Mouse (Mus musculus) midbrain, embryonic 11.5 days (tissue): ENCODE data around the gene Marf1. TPM values are rescaled to one million over a fixed set of nuclear protein-coding genes. Genes with fewer than 3 reads are reported as not detected.
"Not testable (repeated sequence)": the region's sequence is repeated elsewhere in the genome, so short reads cannot be mapped to it uniquely, and the experiment has no call there.

ENCODE experiments used
- ATAC-seq: fragments of 200-750 bp; cut with Nextera tagmentation; 2 replicates; pipeline ENCODE4 v1.8.0; 2017; ENCODE audit warnings: moderate TSS enrichment, moderate library complexity; ENCODE audit not compliant: low FRiP score
- DNase-seq: peaks from one replicate; pipeline ENCODE4 v3.0.0; 2015; ENCODE audit warnings: low spot score; ENCODE audit errors: missing footprints
- H3K27ac ChIP-seq: fragments of 300-500 bp; sonication (generic); 2 replicates; pipeline ENCODE4 v1.5.1; 2014; ENCODE audit warnings: low read depth, low read length
- H3K27me3 ChIP-seq: fragments of 300-500 bp; sonication (generic); 2 replicates; pipeline ENCODE4 v1.6.1; 2014; ENCODE audit warnings: mild to moderate bottlenecking, low read length, moderate library complexity, mixed read lengths; ENCODE audit not compliant: control insufficient read depth, insufficient read depth
- H3K36me3 ChIP-seq: fragments of 300-500 bp; sonication (generic); 2 replicates; pipeline ENCODE4 v1.6.1; 2014; ENCODE audit warnings: mild to moderate bottlenecking, low read length, moderate library complexity, mixed read lengths; ENCODE audit not compliant: control insufficient read depth, insufficient read depth
- H3K4me1 ChIP-seq: fragments of 300-500 bp; sonication (generic); 2 replicates; pipeline ENCODE4 v1.6.1; 2014; ENCODE audit warnings: low read length; ENCODE audit not compliant: control insufficient read depth, insufficient read depth
- H3K4me2 ChIP-seq: fragments of 300-500 bp; sonication (generic); 2 replicates; pipeline ENCODE4 v1.6.1; 2014; ENCODE audit warnings: mild to moderate bottlenecking, moderate library complexity
- H3K4me3 ChIP-seq: fragments of 300-500 bp; sonication (generic); 2 replicates; pipeline ENCODE4 v1.5.1; 2014; ENCODE audit warnings: low read depth, low read length
- H3K9ac ChIP-seq: fragments of 300-500 bp; sonication (generic); 2 replicates; pipeline ENCODE4 v1.6.1; 2014; ENCODE audit warnings: low read length
- H3K9me3 ChIP-seq: fragments of 300-500 bp; sonication (generic); 2 replicates; pipeline ENCODE4 v1.6.1; 2016; ENCODE audit warnings: low read length; ENCODE audit not compliant: control insufficient read depth
- WGBS: fragments of 180-500 bp; shearing (Covaris S2); extraction: QIAGEN DNeasy Blood & Tissue Kit; methylation state at CpG from one replicate; pipeline ENCODE4 v1.1.7; 2014; 5-methylcytosine and 5-hydroxymethylcytosine counted together
- polyA plus RNA-seq: library from polyadenylated mRNA; unstranded; fragments of >200 nt; fragmentation: Nextera tagmentation; extraction: Ambion mirVana; gene quantifications from 2 replicates; pipeline ENCODE4 v1.2.1, GENCODE M21; 2014

The Marf1 gene
- polyA plus RNA-seq, 1 experiment from 2014 or later: 17.4 TPM

DNA sequence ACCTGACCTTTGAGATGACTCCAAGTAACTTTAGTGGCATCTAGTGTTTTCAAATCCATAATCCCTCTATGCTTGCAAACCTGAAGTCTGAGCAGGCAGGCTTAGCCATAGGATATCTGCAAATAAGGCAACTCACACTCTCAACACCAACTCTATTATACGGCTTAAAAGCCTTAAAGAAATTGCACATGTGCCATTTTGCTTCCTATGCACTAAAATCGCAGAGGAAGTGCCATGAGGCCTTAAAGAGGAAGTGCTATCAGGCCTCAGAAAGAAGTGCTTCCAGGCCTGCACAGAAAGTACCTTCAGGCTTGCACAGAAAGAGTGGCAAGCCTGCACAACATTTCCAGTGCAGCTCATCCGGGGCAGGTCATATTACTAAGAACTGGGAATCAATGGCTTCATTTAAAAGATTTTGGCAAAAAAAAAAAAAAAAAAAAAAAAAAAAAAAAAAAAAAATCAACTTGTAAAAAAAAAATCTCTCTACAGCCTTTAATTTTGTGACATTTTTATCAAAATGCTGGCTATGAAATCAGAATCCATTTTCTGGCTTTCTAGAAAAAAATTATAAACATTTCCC is 53.4 kb downstream of the Marf1 start:
- H3K27me3 ChIP-seq: no peaks in the 10 kb centered on the region
- no peaks in the 10 kb centered on the region for H3K4me1 ChIP-seq
- no peak for ATAC-seq
- no peak overlapping the region for H3K4me3 ChIP-seq
- 84% methylated on average over 3 of the region's 3 CpGs for WGBS
- H3K4me2 ChIP-seq: no peak overlapping the region
- DNase-seq: peak; percentile 72
- H3K9me3 ChIP-seq: no peaks in the 10 kb centered on the region
- H3K36me3 ChIP-seq: peaks cover 12% of the 10 kb centered on the region
- no peak overlapping the region for H3K27ac ChIP-seq
- no peak overlapping the region for H3K9ac ChIP-seq

- no peak for DNase-seq
- 89% methylated on average over 6 of the region's 6 CpGs for WGBS
- no peak for ATAC-seq
- peaks cover 7% of the 10 kb centered on the region for H3K36me3 ChIP-seq
- no peak overlapping the region for H3K4me3 ChIP-seq
- H3K27ac ChIP-seq: no peak overlapping the region
- H3K9ac ChIP-seq: no peak overlapping the region
- H3K4me2 ChIP-seq: no peak overlapping the region
- no peaks in the 10 kb centered on the region for H3K27me3 ChIP-seq
- H3K4me1 ChIP-seq: no peaks in the 10 kb centered on the region
- no peaks in the 10 kb centered on the region for H3K9me3 ChIP-seq
Observed at GRCm38 (mm10) chr16:14105891-14106290, 57.3 kb downstream of the Marf1 start.

GRCm38 (mm10) chr16:14091771-14092170 is 71.4 kb downstream of the Marf1 start:
- no peak for ATAC-seq
- Histone ChIP-seq H3K9me3 (no peaks in the 10 kb centered on the region), H3K4me3 (no peak overlapping the region), H3K9ac (no peak overlapping the region), H3K27ac (no peak overlapping the region), H3K27me3 (no peaks in the 10 kb centered on the region), H3K36me3 (no peaks in the 10 kb centered on the region), H3K4me1 (no peaks in the 10 kb centered on the region), H3K4me2 (no peak overlapping the region)
- DNase-seq: no peak
- WGBS: 86% methylated on average over 2 of the region's 2 CpGs

GRCm38 (mm10) chr16:14089296-14089695 is 73.9 kb downstream of the Marf1 start:
- Histone ChIP-seq H3K9ac (no peak overlapping the region), H3K4me2 (no peak overlapping the region), H3K27me3 (no peaks in the 10 kb centered on the region), H3K36me3 (no peaks in the 10 kb centered on the region), H3K27ac (no peak overlapping the region), H3K4me1 (no peaks in the 10 kb centered on the region), H3K9me3 (no peaks in the 10 kb centered on the region), H3K4me3 (no peak overlapping the region)
- 82% methylated on average over 3 of the region's 3 CpGs for WGBS
- DNase-seq (no peak), ATAC-seq (no peak)

DNA sequence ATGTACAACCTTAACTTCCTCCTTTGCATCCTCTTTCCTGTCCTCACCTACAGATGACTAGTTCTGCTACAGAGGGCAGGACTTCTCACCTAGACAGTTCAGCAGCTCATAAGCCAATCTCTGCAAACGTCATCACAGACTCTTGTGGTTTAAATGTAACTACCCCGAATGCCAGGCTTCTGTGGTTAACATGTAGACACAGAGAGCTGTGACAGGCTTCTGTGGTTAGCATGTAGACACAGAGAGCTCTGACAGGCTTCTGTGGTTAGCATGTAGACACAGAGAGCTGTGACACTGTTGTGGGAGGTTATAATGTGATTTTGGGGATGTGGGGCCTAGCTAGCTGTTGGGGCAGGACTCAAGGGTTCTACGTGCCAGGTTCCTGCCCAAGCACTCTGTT is 74.9 kb downstream of the Marf1 start:
- H3K27me3 ChIP-seq: no peaks in the 10 kb centered on the region
- H3K36me3 ChIP-seq: no peaks in the 10 kb centered on the region
- no peak for ATAC-seq
- 89% methylated on average over 3 of the region's 3 CpGs for WGBS
- no peak overlapping the region for H3K9ac ChIP-seq
- no peak for DNase-seq
- H3K4me2 ChIP-seq: no peak overlapping the region
- H3K27ac ChIP-seq: no peak overlapping the region
- H3K4me3 ChIP-seq: no peak overlapping the region
- no peaks in the 10 kb centered on the region for H3K4me1 ChIP-seq
- H3K9me3 ChIP-seq: no peaks in the 10 kb centered on the region

GRCm38 (mm10) chr16:14082925-14083324 is 80.2 kb downstream of the Marf1 start:
- H3K4me2 ChIP-seq: no peak overlapping the region
- no peak overlapping the region for H3K27ac ChIP-seq
- WGBS: 86% methylated on average over 2 of the region's 2 CpGs
- no peak for ATAC-seq
- DNase-seq: no peak
- no peaks in the 10 kb centered on the region for H3K9me3 ChIP-seq
- no peaks in the 10 kb centered on the region for H3K4me1 ChIP-seq
- H3K36me3 ChIP-seq: no peaks in the 10 kb centered on the region
- H3K4me3 ChIP-seq: no peak overlapping the region
- H3K27me3 ChIP-seq: no peaks in the 10 kb centered on the region
- H3K9ac ChIP-seq: no peak overlapping the region

DNA sequence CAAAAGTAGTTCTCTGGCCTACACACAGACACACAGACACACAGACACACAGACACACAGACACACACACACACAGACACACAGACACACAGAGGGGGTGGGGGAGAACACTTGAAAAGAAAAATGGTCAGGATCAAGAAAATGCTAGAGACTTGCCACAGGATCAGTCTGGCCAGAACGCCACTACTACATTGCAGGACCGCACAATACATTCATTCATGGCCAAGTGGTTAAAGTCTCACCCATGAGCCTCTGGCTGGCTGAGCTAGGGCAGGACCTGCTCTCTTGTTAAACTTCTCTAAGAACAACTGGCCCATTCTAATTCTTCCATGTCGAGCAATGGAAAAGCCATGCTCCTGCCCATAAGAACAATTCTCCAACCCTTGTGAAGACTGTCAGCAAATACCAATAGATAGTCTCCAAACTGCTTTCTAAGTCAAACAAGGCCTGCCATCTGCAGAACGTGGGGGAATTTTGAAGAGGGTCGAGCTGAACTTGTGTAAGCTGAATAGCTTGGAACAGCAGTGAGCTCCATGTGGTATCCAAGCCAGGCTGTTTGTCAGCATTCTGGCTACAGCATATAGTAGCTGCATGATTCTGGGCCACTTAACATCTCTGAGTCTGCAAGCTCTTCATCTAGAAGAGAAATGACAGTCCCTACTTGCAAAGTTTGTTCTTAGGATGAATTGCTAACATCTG is 92.5 kb downstream of the Marf1 start:
- H3K27ac ChIP-seq: no peak overlapping the region
- no peak for DNase-seq
- H3K36me3 ChIP-seq: no peaks in the 10 kb centered on the region; the same call in 1 of the 2 replicates
- H3K4me2 ChIP-seq: no peak overlapping the region
- H3K27me3 ChIP-seq: no peaks in the 10 kb centered on the region
- 76% methylated on average over 5 of the region's 5 CpGs for WGBS
- H3K4me3 ChIP-seq: no peak overlapping the region
- no peak overlapping the region for H3K9ac ChIP-seq
- H3K4me1 ChIP-seq: no peaks in the 10 kb centered on the region
- no peak for ATAC-seq
- H3K9me3 ChIP-seq: no peaks in the 10 kb centered on the region

DNA sequence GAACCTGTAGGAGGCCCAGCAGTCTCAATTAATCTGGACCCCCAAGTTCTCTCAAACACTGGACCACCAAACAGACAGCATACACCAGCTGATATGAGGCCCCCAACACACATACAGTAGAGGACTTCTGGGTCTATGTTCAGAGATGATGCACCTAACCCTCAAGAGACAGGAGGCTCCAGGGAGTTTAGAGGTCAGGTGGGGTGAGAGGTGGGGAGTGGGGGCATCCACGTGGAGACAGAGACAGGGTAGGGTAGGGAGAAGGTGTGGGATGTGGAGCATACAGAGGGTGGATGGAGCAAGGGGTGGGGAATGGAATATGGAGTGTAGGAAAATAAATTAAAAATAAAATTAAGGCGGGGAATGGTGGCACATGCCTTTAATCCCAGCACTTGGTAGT is 94.5 kb downstream of the Marf1 start:
- H3K27ac ChIP-seq, ATAC-seq, H3K9me3 ChIP-seq, H3K9ac ChIP-seq, H3K36me3 ChIP-seq, H3K4me2 ChIP-seq, H3K4me3 ChIP-seq, DNase-seq, H3K27me3 ChIP-seq, H3K4me1 ChIP-seq: not testable (repeated sequence)
- WGBS: 77% methylated on average over 2 of the region's 2 CpGs

DNA sequence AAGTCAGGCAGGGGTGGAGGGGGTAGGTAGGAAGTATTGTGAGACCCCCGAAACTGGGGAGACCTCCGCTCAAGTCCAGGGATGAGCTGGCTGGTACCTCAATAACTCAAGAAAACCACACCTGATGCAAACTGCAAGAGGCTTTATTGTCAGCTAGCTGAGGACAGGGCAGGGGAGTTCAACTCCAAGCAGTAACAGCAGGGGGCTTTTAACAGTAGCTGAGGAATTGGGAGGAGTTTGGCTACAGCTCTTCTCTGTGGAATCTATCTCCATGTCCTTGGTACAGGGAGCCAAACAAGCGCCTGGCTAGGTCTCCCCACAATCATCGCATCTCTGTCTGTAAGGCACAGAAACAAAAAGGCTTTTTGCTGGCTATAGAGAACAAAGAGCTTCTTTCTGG is 96.6 kb downstream of the Marf1 start:
- WGBS: 91% methylated on average over 4 of the region's 4 CpGs
- H3K4me1 ChIP-seq, H3K27me3 ChIP-seq, H3K27ac ChIP-seq, H3K4me3 ChIP-seq, H3K36me3 ChIP-seq, DNase-seq, H3K4me2 ChIP-seq, ATAC-seq, H3K9ac ChIP-seq, H3K9me3 ChIP-seq: not testable (repeated sequence)
